ENCODE assay signal across 8 mouse cellular contexts in genomic region chr8:81341191-81341590, GRCm38 (mm10). TPM values are rescaled to one million over a fixed set of nuclear protein-coding genes. Genes with fewer than 3 reads are reported as not detected.
DNase-seq lines count a peak whose midpoint lies in the region; ATAC-seq and TF ChIP-seq lines count a peak whose summit lies in the region.

No protein-coding gene starts in this region.

- TF ChIP-seq POLR2A in MEL (IDR thresholded peaks at IDR 0.05; ENCODE audit: control insufficient read depth in 1 of 2, insufficient read depth in 1 of 2, low read depth in 1 of 2, low read length in 2 of 2, poor library complexity in 1 of 2), result no peak

- no peak overlapping the region for H3K27ac ChIP-seq in gastrocnemius, adult 2 months
- H3K27ac ChIP-seq in MEL (ENCODE audit: control insufficient read depth, low read depth, low read length), result no peak overlapping the region
- no peak overlapping the region for H3K27ac ChIP-seq in hindbrain, embryonic 13.5 days
- no peak overlapping the region for H3K27ac ChIP-seq in liver, embryonic 16.5 days (ENCODE audit: low read length)

- H3K4me2 ChIP-seq in hindbrain, embryonic 13.5 days, result peak overlapping the region; percentile 91
- peak overlapping the region; percentile 68; the same call in 1 of the 2 replicates for H3K4me2 ChIP-seq in liver, embryonic 16.5 days (ENCODE audit: low read depth, low read length)

- H3K36me3 ChIP-seq in MEL (ENCODE audit: control insufficient read depth in 1 of 2, insufficient read depth in 2 of 2, low read length in 2 of 2), result peaks cover 0 to 3% of the 10 kb centered on the region in 2 experiments; a peak in 1 of 4 replicates
- no peaks in the 10 kb centered on the region for H3K36me3 ChIP-seq in hindbrain, embryonic 13.5 days
- H3K36me3 ChIP-seq in liver, embryonic 16.5 days (ENCODE audit: control insufficient read depth, insufficient read depth), result no peaks in the 10 kb centered on the region

- TF ChIP-seq RAD21 in MEL (IDR thresholded peaks at IDR 0.05; ENCODE audit: low read depth, low read length), result no peak

- DNase-seq in gastrocnemius, adult 2 months, result no peak
- DNase-seq in gastrocnemius, postnatal 36 days, result no peak
- DNase-seq in MEL (ENCODE audit: low read depth, low spot score), result peak; percentile 42
- DNase-seq in frontal cortex, postnatal 25 days (ENCODE audit: low spot score in 2 of 2), result no peak
- no peak for DNase-seq in urinary bladder, postnatal 10 days (ENCODE audit: low spot score)
- no peak for DNase-seq in B cell, adult 2 months

- H3K9ac ChIP-seq in MEL (ENCODE audit: control insufficient read depth, low read depth, low read length, poor library complexity, severe bottlenecking), result no peak overlapping the region
- H3K9ac ChIP-seq in hindbrain, embryonic 13.5 days, result peak overlapping the region; percentile 79; the same call in 1 of the 2 replicates
- no peak overlapping the region for H3K9ac ChIP-seq in liver, embryonic 16.5 days (ENCODE audit: low read depth, low read length)

- ATAC-seq in hindbrain, embryonic 13.5 days (ENCODE audit: low FRiP score), result 0 out of 2 replicates have a peak, but pooled peaks have one; percentile 2
- no peak for ATAC-seq in liver, embryonic 16.5 days (ENCODE audit: low read depth)

- H3K79me2 ChIP-seq in MEL (ENCODE audit: control insufficient read depth, insufficient read depth, low read length, poor library complexity), result no peaks in the 10 kb centered on the region

- TF ChIP-seq CTCF in gastrocnemius, adult 2 months (IDR thresholded peaks at IDR 0.05), result no peak
- TF ChIP-seq CTCF in MEL (IDR thresholded peaks at IDR 0.05 in 2 of 3, conservative IDR thresholded peaks at IDR 0.05 in 1 of 3; ENCODE audit: control insufficient read depth in 1 of 3, insufficient read depth in 1 of 3, low read depth in 2 of 3, low read length in 3 of 3, poor library complexity in 1 of 3, severe bottlenecking in 1 of 3), result no peak

- peak overlapping the region; percentile 77; the same call in 1 of the 2 replicates for H3K4me3 ChIP-seq in gastrocnemius, adult 2 months
- H3K4me3 ChIP-seq in MEL (ENCODE audit: control insufficient read depth in 1 of 2, insufficient read depth in 1 of 2, low read depth in 2 of 2, low read length in 2 of 2), result peak overlapping the region; percentile 60 to 96; a peak in 2 of 4 replicates
- peak overlapping the region; percentile 66 for H3K4me3 ChIP-seq in hindbrain, embryonic 13.5 days
- H3K4me3 ChIP-seq in liver, embryonic 16.5 days (ENCODE audit: low read depth, low read length), result peak overlapping the region; percentile 57; the same call in 1 of the 2 replicates

- TF ChIP-seq EP300 in MEL (IDR thresholded peaks at IDR 0.05; ENCODE audit: low read depth in 1 of 2, low read length in 2 of 2), result no peak

- WGBS in hindbrain, embryonic 13.5 days, result 48% methylated on average over 5 of the region's 5 CpGs
- 24% methylated on average over 5 of the region's 5 CpGs for WGBS in liver, embryonic 16.5 days (ENCODE audit: insufficient replicate concordance)

- no peaks in the 10 kb centered on the region for H3K27me3 ChIP-seq in MEL (ENCODE audit: control insufficient read depth in 1 of 2, insufficient read depth in 2 of 2, low read length in 2 of 2)
- H3K27me3 ChIP-seq in hindbrain, embryonic 13.5 days, result peaks cover 13% of the 10 kb centered on the region
- H3K27me3 ChIP-seq in liver, embryonic 16.5 days (ENCODE audit: control insufficient read depth, insufficient read depth, low read depth, low read length), result no peaks in the 10 kb centered on the region

- peaks cover 0 to 4% of the 10 kb centered on the region in 2 experiments; a peak in 2 of 4 replicates for H3K4me1 ChIP-seq in MEL (ENCODE audit: control insufficient read depth in 1 of 2, insufficient read depth in 2 of 2, low read length in 2 of 2)
- H3K4me1 ChIP-seq in hindbrain, embryonic 13.5 days (replicated peaks), result peaks cover 16% of the 10 kb centered on the region
- no peaks in the 10 kb centered on the region; the same call in 1 of the 2 replicates for H3K4me1 ChIP-seq in liver, embryonic 16.5 days (ENCODE audit: control insufficient read depth, low read depth, low read length)

- H3K9me3 ChIP-seq in MEL (replicated peaks; ENCODE audit: insufficient read depth, low read length), result no peaks in the 10 kb centered on the region
- H3K9me3 ChIP-seq in hindbrain, embryonic 13.5 days, result no peaks in the 10 kb centered on the region
- H3K9me3 ChIP-seq in liver, embryonic 16.5 days (replicated peaks; ENCODE audit: control insufficient read depth, low read length), result no peaks in the 10 kb centered on the region

- intact Hi-C loops in gastrocnemius, adult 2 months (cut with DNase I), result no loop called here
- intact Hi-C loops in gastrocnemius, postnatal 36 days (cut with DNase I), result loop anchor here (10.0 kb wide), 1 partner anchor 1404 kb away; no protein-coding TSS in a partner anchor

TF ChIP-seq in MEL, 35 proteins besides CTCF, POLR2A, EP300 and RAD21:
- TF ChIP-seq POLR2AphosphoS2 (IDR thresholded peaks at IDR 0.05; ENCODE audit: low read length), result no peak
- TF ChIP-seq MAZ (IDR thresholded peaks at IDR 0.05; ENCODE audit: low read depth, low read length), result no peak; the same call in 1 of the 2 replicates
- TF ChIP-seq USF2 (IDR thresholded peaks at IDR 0.05; ENCODE audit: borderline replicate concordance in 1 of 2, insufficient read depth in 1 of 2, low read depth in 1 of 2, low read length in 2 of 2), result no peak
- TF ChIP-seq CHD1 (IDR thresholded peaks at IDR 0.05; ENCODE audit: low read depth, low read length), result no peak
- no peak for TF ChIP-seq TAL1 (IDR thresholded peaks at IDR 0.05; ENCODE audit: low read length)
- TF ChIP-seq ZNF384 (IDR thresholded peaks at IDR 0.05; ENCODE audit: low read depth, low read length), result no peak
- TF ChIP-seq HCFC1 (IDR thresholded peaks at IDR 0.05; ENCODE audit: low read depth, low read length), result no peak
- no peak for TF ChIP-seq RCOR1 (IDR thresholded peaks at IDR 0.05; ENCODE audit: low read depth, low read length)
- no peak for TF ChIP-seq MAFK (IDR thresholded peaks at IDR 0.05; ENCODE audit: borderline replicate concordance, low read depth, low read length)
- no peak for TF ChIP-seq KAT2A (conservative IDR thresholded peaks at IDR 0.05; ENCODE audit: low read depth, low read length)
- no peak for TF ChIP-seq ETS1 (IDR thresholded peaks at IDR 0.05; ENCODE audit: low read depth, low read length)
- no peak for TF ChIP-seq JUND (IDR thresholded peaks at IDR 0.05; ENCODE audit: low read depth, low read length)
- no peak for TF ChIP-seq SMC3 (IDR thresholded peaks at IDR 0.05; ENCODE audit: low read depth, low read length)
- no peak for TF ChIP-seq SIN3A (IDR thresholded peaks at IDR 0.05; ENCODE audit: low read length)
- TF ChIP-seq MEF2A (IDR thresholded peaks at IDR 0.05; ENCODE audit: extremely low read depth, insufficient replicate concordance, low read depth, low read length, poor library complexity, severe bottlenecking), result no peak
- no peak for TF ChIP-seq MYB (IDR thresholded peaks at IDR 0.05; ENCODE audit: low read depth, low read length)
- TF ChIP-seq NELFE (IDR thresholded peaks at IDR 0.05; ENCODE audit: low read depth, low read length), result no peak
- no peak for TF ChIP-seq POLR2AphosphoS5 (IDR thresholded peaks at IDR 0.05; ENCODE audit: borderline replicate concordance, low read depth, low read length)
- TF ChIP-seq NRF1 (IDR thresholded peaks at IDR 0.05; ENCODE audit: insufficient read depth, low read depth, low read length, poor library complexity, severe bottlenecking), result no peak
- no peak for TF ChIP-seq ZC3H11A (IDR thresholded peaks at IDR 0.05; ENCODE audit: low read depth, low read length)

RNA-seq across cellular contexts. Expression of gene Inpp4b, which starts 1.2 kb away (rescaled TPM):
- 10 to 100 TPM; 14.6 to 36.1 TPM for total RNA-seq in gastrocnemius, adult 2 months (2021)
- 10 to 100 TPM; 10.8 to 19.7 TPM for total RNA-seq in gastrocnemius, postnatal 36 days (2021)
- 11.1 and 12.3 TPM in 2 replicates for total RNA-seq in MEL (2012; rRNA removed)
- polyA plus RNA-seq in MEL (2012; ENCODE audit: insufficient read depth in 1 of 2, insufficient read length in 2 of 2, low read depth in 1 of 2, low replicate concordance in 2 of 2, missing spikeins in 1 of 2), result 10 to 100 TPM; 13.6 to 26.9 TPM
- 6.6 and 7.5 TPM in 2 replicates for polyA plus RNA-seq in hindbrain, embryonic 13.5 days (2015; fragmentation: Nextera tagmentation; extraction: Ambion mirVana)
- polyA plus RNA-seq in liver, embryonic 16.5 days (2015; fragmentation: Nextera tagmentation; extraction: Ambion mirVana), result 1.2 and 1.5 TPM in 2 replicates
